Mouse (Mus musculus) gastrocnemius, adult 2 months (tissue): ENCODE data around the gene Asic2. TPM values are rescaled to one million over a fixed set of nuclear protein-coding genes. Genes with fewer than 3 reads are reported as not detected.

Source experiments
- DNase-seq: peaks from one replicate; pipeline ENCODE4 v3.0.0; 2022
- H3K27ac ChIP-seq: fragments of 200-600 bp; 2 replicates; pipeline ENCODE4 v1.8.1; 2022; ENCODE audit warnings: mild to moderate bottlenecking
- H3K4me3 ChIP-seq: fragments of 200-600 bp; 2 replicates; pipeline ENCODE4 v1.8.1; 2022; ENCODE audit warnings: mild to moderate bottlenecking, moderate library complexity
- CTCF ChIP-seq: fragments of 200-600 bp; IDR thresholded peaks from 2 replicates; pipeline ENCODE4 v1.8.1; 2022; ENCODE audit warnings: antibody characterized with exemption, mild to moderate bottlenecking, moderate library complexity
- intact Hi-C: fragments of 180-260 bp; cut with DNase I; formaldehyde crosslinking; loops from one replicate; pipeline ENCODE4 v1.15.1; 2025
- total RNA-seq, 2 experiments: library from RNA; stranded (reverse); gene quantifications; 2 replicates each; pipeline ENCODE4 v1.2.3; 2021

Gene Asic2
- total RNA-seq, 2 experiments from 2014 or later = 0.10 TPM; not detected in 1

- intact Hi-C loops = no loop called here
- Histone ChIP-seq H3K4me3 (no peak overlapping the region), H3K27ac (no peak overlapping the region)
- no peak; the same call in 1 of the 2 replicates for TF ChIP-seq CTCF
- DNase-seq = peak; percentile 64
Observed at GRCm38 (mm10) chr11:81634360-81635350, 333.6 kb downstream of the Asic2 start.

- no peak overlapping the region for H3K27ac ChIP-seq
- H3K4me3 ChIP-seq = no peak overlapping the region
- DNase-seq = no peak
- no peak for TF ChIP-seq CTCF
- intact Hi-C loops = no loop called here
Observed at GRCm38 (mm10) chr11:81625199-81625598, 343.1 kb downstream of the Asic2 start.

GRCm38 (mm10) chr11:81620516-81620915 is 347.7 kb downstream of the Asic2 start:
- intact Hi-C loops = no loop called here
- no peak for DNase-seq
- no peak for TF ChIP-seq CTCF
- H3K4me3 ChIP-seq = no peak overlapping the region
- no peak overlapping the region for H3K27ac ChIP-seq

- no peak for TF ChIP-seq CTCF
- Histone ChIP-seq H3K4me3 (no peak overlapping the region), H3K27ac (no peak overlapping the region)
- DNase-seq = no peak
- intact Hi-C loops = no loop called here
Observed at GRCm38 (mm10) chr11:81616437-81616836, 351.8 kb downstream of the Asic2 start.

GRCm38 (mm10) chr11:81613869-81614620 is 354.2 kb downstream of the Asic2 start:
- TF ChIP-seq CTCF = no peak
- Histone ChIP-seq H3K27ac (no peak overlapping the region), H3K4me3 (peak overlapping the region; percentile 53)
- DNase-seq = no peak
- intact Hi-C loops = loop anchor here (1.0 to 5.0 kb wide), 2 partner anchors 26 to 242 kb away; no protein-coding TSS in a partner anchor

- TF ChIP-seq CTCF = peak; percentile 96
- H3K27ac ChIP-seq = no peak overlapping the region
- intact Hi-C loops = loop anchor here (1.0 to 5.0 kb wide), 2 partner anchors 25 to 241 kb away; no protein-coding TSS in a partner anchor
- peak; percentile 70 for DNase-seq
- H3K4me3 ChIP-seq = peak overlapping the region; percentile 53
Observed at GRCm38 (mm10) chr11:81612798-81613540, 355.3 kb downstream of the Asic2 start.

GRCm38 (mm10) chr11:81611948-81612797 is 356.1 kb downstream of the Asic2 start:
- no peak overlapping the region for H3K27ac ChIP-seq
- H3K4me3 ChIP-seq = peak overlapping the region; percentile 45
- TF ChIP-seq CTCF = no peak
- DNase-seq = peak; percentile 19
- intact Hi-C loops = loop anchor here (5.0 kb wide), 1 partner anchor 240 kb away; no protein-coding TSS in a partner anchor

GRCm38 (mm10) chr11:81610506-81610905 is 357.8 kb downstream of the Asic2 start:
- no peak for DNase-seq
- intact Hi-C loops = loop anchor here (5.0 kb wide), 1 partner anchor 238 kb away; no protein-coding TSS in a partner anchor
- no peak overlapping the region for H3K27ac ChIP-seq
- no peak for TF ChIP-seq CTCF
- no peak overlapping the region for H3K4me3 ChIP-seq

- Histone ChIP-seq H3K4me3 (no peak overlapping the region), H3K27ac (no peak overlapping the region)
- intact Hi-C loops = no loop called here
- no peak for DNase-seq
- TF ChIP-seq CTCF = no peak
Observed at GRCm38 (mm10) chr11:81602971-81603370, 365.3 kb downstream of the Asic2 start.

- intact Hi-C loops = no loop called here
- no peak for TF ChIP-seq CTCF
- Histone ChIP-seq H3K4me3 (no peak overlapping the region), H3K27ac (no peak overlapping the region)
- no peak for DNase-seq
Observed at GRCm38 (mm10) chr11:81601736-81602135, 366.5 kb downstream of the Asic2 start.

- intact Hi-C loops = no loop called here
- no peak overlapping the region for H3K27ac ChIP-seq
- TF ChIP-seq CTCF = no peak
- no peak overlapping the region for H3K4me3 ChIP-seq
- DNase-seq = no peak
Observed at GRCm38 (mm10) chr11:81597601-81598000, 370.7 kb downstream of the Asic2 start.
